Mouse (Mus musculus): ENCODE results near the gene Cdx4. TPM values are rescaled to one million over a fixed set of nuclear protein-coding genes. Genes with fewer than 3 reads are reported as not detected.

Cdx4 gene
- total RNA-seq, 2 experiments from 2014 or later, result not detected

Other genes with a start within 250 kb of the Cdx4 start
- 1 to 10 TPM in 1 of 2 experiments, under 1 TPM in 1; 0.92 to 1.5 TPM for gene Nap1l2, start 134.8 kb upstream of the Cdx4 start, total RNA-seq (2021)
- 1 to 10 TPM; 6.6 to 6.9 TPM for gene Chic1, start 35.1 kb downstream of the Cdx4 start, total RNA-seq (2021)
- gene Tsx, start 93.1 kb downstream of the Cdx4 start, total RNA-seq (2021), result not detected
- gene Gm26992, start 100.6 kb downstream of the Cdx4 start, total RNA-seq (2021), result not detected